Mouse (Mus musculus) liver, embryonic 14.5 days (tissue): ENCODE measurements around the gene Xylt1. TPM values are rescaled to one million over a fixed set of nuclear protein-coding genes. Genes with fewer than 3 reads are reported as not detected.

Experiments used
- ATAC-seq: fragments of 200-750 bp; cut with Nextera tagmentation; 2 replicates; pipeline ENCODE4 v1.8.0; 2017; ENCODE audit warnings: moderate number of reproducible peaks, mild to moderate bottlenecking, moderate library complexity; ENCODE audit not compliant: insufficient read depth
- DNase-seq, 3 experiments: peaks; one replicate each; pipeline ENCODE4 v3.0.0-alpha.2; 2012 to 2013; ENCODE audit warnings: low read depth in 3 of 3, low spot score in 3 of 3
- H3K27ac ChIP-seq: fragments of 300-500 bp; sonication (generic); 2 replicates; pipeline ENCODE4 v1.5.1; 2014; ENCODE audit warnings: moderate library complexity, mild to moderate bottlenecking, control low read depth, inconsistent platforms
- H3K27me3 ChIP-seq: fragments of 300-500 bp; sonication (generic); 2 replicates; pipeline ENCODE4 v1.6.1; 2014; ENCODE audit warnings: mild to moderate bottlenecking, low read length, moderate library complexity; ENCODE audit not compliant: control insufficient read depth, insufficient read depth
- H3K36me3 ChIP-seq: fragments of 300-500 bp; sonication (generic); replicated peaks from 2 replicates; pipeline ENCODE4 v1.6.1; 2014; ENCODE audit warnings: low read depth; ENCODE audit not compliant: control insufficient read depth, insufficient read depth
- H3K4me1 ChIP-seq, 2 experiments: fragments of 200-500 bp in 1 of 2; fragments of 300-500 bp in 1 of 2; sonication (generic) in 1 of 2; replicated peaks; 2 replicates each; pipeline ENCODE4 v1.6.1; 2012 to 2014; ENCODE audit warnings: antibody characterized with exemption in 1 of 2, inconsistent platforms in 1 of 2, low read length in 1 of 2; ENCODE audit not compliant: control insufficient read depth in 2 of 2, insufficient read depth in 2 of 2
- H3K4me2 ChIP-seq: fragments of 300-500 bp; sonication (generic); 2 replicates; pipeline ENCODE4 v1.6.1; 2014; ENCODE audit warnings: low read depth, mild to moderate bottlenecking, control low read depth, moderate library complexity
- H3K4me3 ChIP-seq, 2 experiments: fragments of 200-500 bp in 1 of 2; fragments of 300-500 bp in 1 of 2; sonication (generic) in 1 of 2; 2 replicates each; pipeline ENCODE4 v1.5.1; 2012 to 2014; ENCODE audit warnings: low read depth in 2 of 2, low read length in 2 of 2, mild to moderate bottlenecking in 2 of 2, control low read depth in 1 of 2, inconsistent platforms in 1 of 2, moderate library complexity in 1 of 2; ENCODE audit not compliant: insufficient read depth in 1 of 2
- H3K9ac ChIP-seq: fragments of 300-500 bp; sonication (generic); replicated peaks from 2 replicates; pipeline ENCODE4 v1.6.1; 2014; ENCODE audit warnings: mild to moderate bottlenecking, control low read depth, moderate library complexity
- H3K9me3 ChIP-seq: fragments of 300-500 bp; sonication (generic); 2 replicates; pipeline ENCODE4 v1.6.1; 2016; ENCODE audit warnings: low read length, mixed read lengths; ENCODE audit not compliant: control insufficient read depth
- CTCF ChIP-seq: IDR thresholded peaks from 2 replicates; pipeline ENCODE4 v1.5.1; 2016; ENCODE audit warnings: antibody characterized with exemption, low read depth, control low read depth
- EP300 ChIP-seq: IDR thresholded peaks from 2 replicates; pipeline ENCODE4 v1.6.1; 2016; ENCODE audit warnings: antibody characterized with exemption, low read depth
- WGBS: fragments of 180-500 bp; shearing (Covaris S2); extraction: QIAGEN DNeasy Blood & Tissue Kit; methylation state at CpG from one replicate; pipeline ENCODE4 v1.1.7; 2014; ENCODE audit not compliant: insufficient replicate concordance; 5-methylcytosine and 5-hydroxymethylcytosine counted together
- polyA plus RNA-seq, 2 experiments: library from polyadenylated mRNA; depleted of rRNA in 1 of 2; stranded (reverse) in 1 of 2; unstranded in 1 of 2; fragments of >200 nt; fragmentation: Nextera tagmentation in 1 of 2; extraction: Ambion mirVana in 1 of 2; gene quantifications; 2 replicates each; pipeline versions ENCODE4 v1.2.1 to v1.2.3; 2012 to 2014

The Xylt1 gene
- polyA plus RNA-seq, 2 experiments = 0.27 to 0.40 TPM

DNA sequence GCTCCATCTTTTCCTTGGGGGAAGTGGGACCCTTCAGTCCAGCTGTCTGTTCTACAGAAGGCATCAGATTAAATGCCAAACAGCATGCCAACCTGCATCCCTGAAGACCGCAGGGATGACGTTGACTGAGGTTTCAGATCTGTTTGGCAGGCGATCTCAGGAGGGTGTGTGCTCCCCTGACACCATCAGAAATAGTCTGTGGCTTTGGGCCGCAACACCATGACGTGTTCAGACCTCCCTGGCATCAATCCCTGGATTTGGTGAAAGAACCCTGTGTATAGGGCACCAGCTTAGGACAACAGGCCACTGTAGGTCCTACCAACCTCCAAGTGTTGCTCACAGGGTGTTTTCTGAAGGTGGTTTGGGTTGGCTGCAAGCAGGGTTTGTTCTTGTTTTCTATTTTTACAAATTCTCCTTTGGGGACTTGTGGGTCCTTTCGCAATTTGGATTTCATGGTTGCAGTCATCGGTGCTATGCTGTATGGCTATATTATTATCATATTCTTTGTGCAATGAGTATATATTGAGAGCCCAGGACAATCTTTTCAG is 104.3 kb downstream of the Xylt1 start:
- Histone ChIP-seq H3K4me3 (no peak overlapping the region), H3K9ac (no peak overlapping the region), H3K4me1 (no peaks in the 10 kb centered on the region; a peak in 1 of 4 replicates), H3K27me3 (no peaks in the 10 kb centered on the region), H3K4me2 (no peak overlapping the region), H3K36me3 (no peaks in the 10 kb centered on the region), H3K27ac (no peak overlapping the region), H3K9me3 (no peaks in the 10 kb centered on the region)
- DNase-seq (no peak), ATAC-seq (no peak)
- TF ChIP-seq CTCF (no peak), EP300 (no peak)
- WGBS = 72% methylated on average over 7 of the region's 7 CpGs

DNA sequence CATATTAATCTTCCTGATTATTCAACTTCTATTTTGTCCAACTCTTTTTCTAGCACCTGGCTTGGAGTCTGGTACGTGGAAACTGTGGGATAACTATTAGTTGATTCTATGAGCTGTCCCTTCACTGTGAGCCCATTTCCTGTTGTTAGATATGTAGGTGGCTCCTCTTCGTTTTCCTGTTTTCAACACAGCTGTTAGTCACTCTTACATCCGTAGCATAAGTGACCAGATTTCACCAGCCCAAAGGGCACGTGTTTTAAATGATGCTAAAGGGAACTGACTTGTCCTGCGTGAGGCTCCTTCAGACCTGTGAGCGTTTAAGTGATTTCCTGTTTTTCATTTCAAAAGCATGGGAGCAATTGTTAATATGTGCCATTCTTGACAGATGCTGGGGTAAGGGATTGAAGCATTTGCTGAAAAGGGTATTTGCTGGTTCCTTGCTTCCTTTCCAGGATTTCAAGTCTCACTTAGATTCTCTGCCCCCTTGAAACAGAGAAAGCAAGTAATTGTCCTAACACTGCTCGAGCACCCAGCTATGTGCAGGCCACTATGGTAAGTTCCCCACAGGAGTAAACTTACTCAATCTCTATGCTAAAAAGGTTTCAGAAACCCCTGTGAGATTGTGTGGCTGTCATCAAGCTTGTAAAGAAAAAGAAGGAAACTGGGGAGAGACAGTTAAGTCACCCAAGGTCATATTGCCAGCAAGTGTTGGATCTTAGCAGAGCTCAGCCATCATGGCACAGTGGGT is 105.8 kb downstream of the Xylt1 start:
- no peaks in the 10 kb centered on the region for H3K9me3 ChIP-seq
- ATAC-seq = peak; percentile 47; the same call in 1 of the 2 replicates
- H3K4me3 ChIP-seq = no peak overlapping the region
- H3K36me3 ChIP-seq = no peaks in the 10 kb centered on the region
- no peak overlapping the region for H3K4me2 ChIP-seq
- WGBS = 44% methylated on average over 7 of the region's 7 CpGs
- no peaks in the 10 kb centered on the region; a peak in 1 of 4 replicates for H3K4me1 ChIP-seq
- DNase-seq = peak in 1 of 3 experiments; percentile 27
- no peak overlapping the region for H3K27ac ChIP-seq
- H3K27me3 ChIP-seq = no peaks in the 10 kb centered on the region
- TF ChIP-seq CTCF (no peak), EP300 (no peak)
- H3K9ac ChIP-seq = no peak overlapping the region

DNA sequence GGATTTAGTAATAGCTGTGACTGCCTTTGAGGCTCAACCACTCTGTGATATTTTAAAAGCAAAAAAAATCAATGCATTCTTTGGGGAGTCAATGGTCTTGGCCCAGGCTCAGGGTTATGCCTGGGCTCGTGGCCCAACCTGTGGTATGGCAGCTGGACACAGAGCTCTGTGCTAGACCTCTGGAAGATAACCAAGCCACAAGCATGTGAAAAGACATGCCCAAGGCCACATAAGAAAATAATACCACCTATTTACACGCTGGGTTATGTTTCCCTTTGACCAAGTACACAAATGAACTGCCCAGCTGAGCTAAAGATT is 106.4 kb downstream of the Xylt1 start:
- H3K4me1 ChIP-seq = no peaks in the 10 kb centered on the region; a peak in 1 of 4 replicates
- no peaks in the 10 kb centered on the region for H3K27me3 ChIP-seq
- H3K4me3 ChIP-seq = no peak overlapping the region
- H3K36me3 ChIP-seq = no peaks in the 10 kb centered on the region
- no peak overlapping the region for H3K9ac ChIP-seq
- TF ChIP-seq CTCF = no peak
- TF ChIP-seq EP300 = no peak
- H3K4me2 ChIP-seq = no peak overlapping the region
- DNase-seq = no peak
- no peak for ATAC-seq
- no peak overlapping the region for H3K27ac ChIP-seq
- WGBS = 52% methylated on average over 2 of the region's 2 CpGs
- H3K9me3 ChIP-seq = no peaks in the 10 kb centered on the region

- H3K27me3 ChIP-seq = no peaks in the 10 kb centered on the region
- WGBS = 52% methylated on average over 5 of the region's 5 CpGs
- H3K27ac ChIP-seq = no peak overlapping the region
Observed at GRCm38 (mm10) chr7:117489973-117490372, 109.2 kb downstream of the Xylt1 start.

GRCm38 (mm10) chr7:117490500-117491205 is 109.9 kb downstream of the Xylt1 start:
- no peaks in the 10 kb centered on the region; a peak in 1 of 4 replicates for H3K4me1 ChIP-seq
- TF ChIP-seq EP300 = no peak
- TF ChIP-seq CTCF = no peak
- H3K9ac ChIP-seq = no peak overlapping the region
- 62% methylated on average over 9 of the region's 9 CpGs for WGBS
- H3K27me3 ChIP-seq = no peaks in the 10 kb centered on the region
- ATAC-seq (no peak), DNase-seq (no peak)
- no peaks in the 10 kb centered on the region for H3K9me3 ChIP-seq
- H3K36me3 ChIP-seq = no peaks in the 10 kb centered on the region
- no peak overlapping the region for H3K27ac ChIP-seq
- H3K4me2 ChIP-seq = no peak overlapping the region
- no peak overlapping the region for H3K4me3 ChIP-seq

More at GRCm38 (mm10) chr7:117489973-117490372, 109.2 kb downstream of the Xylt1 start:
- ATAC-seq = no peak
- no peak overlapping the region for H3K9ac ChIP-seq
- no peak for DNase-seq
- no peak overlapping the region for H3K4me3 ChIP-seq
- H3K4me1 ChIP-seq = no peaks in the 10 kb centered on the region; a peak in 1 of 4 replicates
- H3K36me3 ChIP-seq = no peaks in the 10 kb centered on the region
- TF ChIP-seq CTCF (no peak), EP300 (no peak)
- no peaks in the 10 kb centered on the region for H3K9me3 ChIP-seq
- H3K4me2 ChIP-seq = no peak overlapping the region
